Mouse (Mus musculus): ENCODE measurements around the gene Ankrd28.

Ankrd28 gene

DNA sequence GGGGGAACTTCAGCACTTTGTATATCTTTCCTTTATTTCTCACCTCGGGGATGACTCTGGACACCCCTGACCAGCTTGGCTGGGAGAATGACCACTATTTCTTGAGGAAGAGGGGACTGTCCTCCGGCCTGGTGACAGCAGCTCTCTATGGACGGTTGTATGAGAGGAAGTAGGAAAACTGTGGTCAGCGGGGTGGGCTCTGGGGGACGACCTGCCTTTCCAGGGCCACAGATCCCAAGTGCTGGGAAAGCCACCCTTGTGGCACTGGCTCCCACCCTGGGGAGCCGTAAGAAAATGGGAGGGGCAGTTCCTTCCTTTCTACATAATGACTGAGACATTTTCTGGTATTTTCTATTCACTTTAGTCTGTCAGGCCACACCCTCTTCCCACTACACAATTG, 162.7 kb downstream of the Ankrd28 start:
- in situ Hi-C loops (cut with MseI, MboI) = loop anchor here in 1 of 2 experiments (25.0 kb wide), 2 partner anchors 270 to 395 kb away; no protein-coding TSS in a partner anchor

DNA sequence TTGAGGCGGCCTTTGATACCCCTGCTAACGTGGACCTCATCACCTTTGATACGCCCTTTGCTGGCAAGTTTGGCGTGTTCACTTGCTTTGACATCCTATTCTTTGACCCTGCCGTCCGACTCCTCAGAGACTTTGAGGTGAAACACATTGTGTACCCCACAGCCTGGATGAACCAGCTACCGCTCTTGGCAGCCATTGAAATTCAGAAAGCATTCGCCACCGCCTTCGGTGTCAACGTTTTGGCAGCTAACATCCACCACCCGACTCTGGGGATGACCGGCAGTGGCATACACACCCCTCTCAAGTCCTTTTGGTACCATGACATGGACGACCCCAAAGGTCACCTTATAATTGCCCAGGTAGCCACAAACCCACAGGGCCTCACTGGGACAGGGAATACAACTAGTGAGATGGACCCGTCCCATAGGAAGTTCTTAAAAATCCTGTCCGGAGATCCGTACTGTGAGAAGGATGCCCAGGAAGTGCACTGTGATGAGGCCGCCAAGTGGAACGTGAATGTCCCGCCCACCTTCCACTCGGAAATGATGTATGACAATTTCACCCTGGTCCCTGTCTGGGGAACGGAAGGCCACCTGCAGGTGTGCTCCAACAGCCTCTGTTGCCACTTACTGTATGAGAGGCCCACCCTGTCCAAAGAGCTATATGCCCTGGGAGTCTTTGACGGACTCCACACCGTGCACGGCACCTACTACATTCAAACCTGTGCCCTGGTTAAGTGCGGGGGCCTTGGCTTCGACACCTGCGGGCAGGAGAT, 163.3 kb downstream of the Ankrd28 start:
- in situ Hi-C loops (cut with MseI, MboI) = loop anchor here in 1 of 2 experiments (25.0 kb wide), 2 partner anchors 270 to 395 kb away; no protein-coding TSS in a partner anchor

DNA sequence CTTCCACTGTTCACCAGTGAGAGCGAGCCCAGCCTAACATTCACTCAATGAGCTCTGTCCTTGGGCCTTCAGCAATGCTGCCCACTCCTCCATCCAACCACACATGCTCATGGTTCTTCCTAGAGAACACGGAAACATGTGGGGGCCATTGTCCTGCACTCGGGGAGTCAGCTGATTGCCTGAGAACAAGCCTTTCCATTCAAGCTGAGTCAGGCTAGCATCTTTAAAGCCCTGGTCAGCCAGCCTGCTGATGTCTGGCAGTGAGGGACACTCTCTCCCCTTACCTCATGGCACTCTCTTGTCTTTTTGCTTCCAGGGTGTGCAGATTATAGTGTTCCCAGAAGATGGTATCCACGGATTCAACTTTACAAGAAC, 164.9 kb downstream of the Ankrd28 start:
- in situ Hi-C loops (cut with MseI, MboI) = loop anchor here in 1 of 2 experiments (25.0 kb wide), 2 partner anchors 272 to 397 kb away; no protein-coding TSS in a partner anchor

DNA sequence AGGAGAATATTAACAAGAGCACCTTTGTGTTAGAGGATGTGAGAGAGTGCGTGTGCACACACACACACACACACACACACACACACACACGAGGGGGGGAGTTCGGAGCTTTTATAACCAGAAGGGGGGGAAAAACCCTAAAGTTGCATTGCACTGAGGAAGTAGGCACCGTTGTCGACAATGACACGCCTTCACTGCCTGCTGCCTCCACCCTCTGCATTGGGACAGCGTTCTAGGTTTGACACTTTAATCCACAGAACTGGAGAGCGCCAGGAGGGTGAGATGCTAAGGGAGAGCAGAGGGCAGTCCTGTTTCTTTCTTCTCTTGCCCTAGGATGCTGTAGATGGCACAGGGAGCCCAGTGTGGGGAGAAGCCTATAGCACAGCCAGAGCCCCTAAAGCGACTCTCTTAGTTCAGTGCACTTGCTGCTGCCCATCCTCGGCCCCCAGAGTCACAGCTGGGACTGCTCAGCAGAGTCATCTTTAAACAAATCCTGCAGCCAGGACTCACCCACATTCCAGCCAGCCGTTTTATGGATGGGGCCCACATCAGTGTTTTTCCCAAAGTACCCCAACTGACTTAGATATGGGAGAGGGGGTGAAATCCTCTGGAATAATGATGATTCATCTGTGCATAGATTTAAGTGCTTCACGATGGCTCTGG, 165.4 kb downstream of the Ankrd28 start:
- in situ Hi-C loops (cut with MseI, MboI) = loop anchor here in 1 of 2 experiments (25.0 kb wide), 2 partner anchors 272 to 397 kb away; no protein-coding TSS in a partner anchor

DNA sequence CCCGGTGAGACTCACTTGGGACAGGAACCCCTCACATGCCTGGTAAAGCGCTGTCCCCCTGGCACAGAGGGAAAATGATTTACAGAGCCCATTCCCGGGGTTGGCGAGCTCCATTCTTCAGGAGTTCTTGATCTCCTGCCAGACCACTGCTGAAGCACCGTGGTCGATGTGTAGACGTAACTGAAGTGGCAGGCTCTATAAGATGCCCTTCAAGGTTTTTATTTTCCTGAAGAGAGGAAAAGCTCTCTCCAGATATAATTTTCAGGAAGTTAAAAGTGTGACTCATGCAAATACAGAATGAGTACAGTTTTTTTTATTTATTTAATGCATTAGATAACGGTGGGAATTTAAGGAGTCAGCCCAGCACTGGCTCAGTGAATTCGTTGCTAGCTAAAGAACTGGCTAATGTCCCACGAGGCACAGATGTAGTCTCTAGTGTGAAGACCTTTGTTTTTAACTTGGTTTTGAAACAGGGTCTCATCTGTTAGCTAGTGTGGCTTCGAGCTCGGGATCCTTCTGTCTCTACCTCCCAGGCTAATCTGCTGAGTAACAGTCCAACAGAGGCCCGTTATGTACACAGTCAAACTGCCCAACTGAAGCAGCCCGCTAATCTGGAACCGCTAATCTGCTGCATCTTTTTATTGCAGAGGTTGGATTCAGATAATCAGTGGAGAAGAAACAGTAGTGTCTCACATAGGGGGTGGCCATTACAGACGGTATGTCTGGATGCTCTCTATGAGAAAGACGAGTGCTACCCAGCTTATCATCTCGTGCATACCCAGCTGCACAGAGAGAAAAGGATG, 166.2 kb downstream of the Ankrd28 start:
- in situ Hi-C loops (cut with MseI, MboI) = loop anchor here in 1 of 2 experiments (25.0 kb wide), 2 partner anchors 273 to 398 kb away; no protein-coding TSS in a partner anchor

DNA sequence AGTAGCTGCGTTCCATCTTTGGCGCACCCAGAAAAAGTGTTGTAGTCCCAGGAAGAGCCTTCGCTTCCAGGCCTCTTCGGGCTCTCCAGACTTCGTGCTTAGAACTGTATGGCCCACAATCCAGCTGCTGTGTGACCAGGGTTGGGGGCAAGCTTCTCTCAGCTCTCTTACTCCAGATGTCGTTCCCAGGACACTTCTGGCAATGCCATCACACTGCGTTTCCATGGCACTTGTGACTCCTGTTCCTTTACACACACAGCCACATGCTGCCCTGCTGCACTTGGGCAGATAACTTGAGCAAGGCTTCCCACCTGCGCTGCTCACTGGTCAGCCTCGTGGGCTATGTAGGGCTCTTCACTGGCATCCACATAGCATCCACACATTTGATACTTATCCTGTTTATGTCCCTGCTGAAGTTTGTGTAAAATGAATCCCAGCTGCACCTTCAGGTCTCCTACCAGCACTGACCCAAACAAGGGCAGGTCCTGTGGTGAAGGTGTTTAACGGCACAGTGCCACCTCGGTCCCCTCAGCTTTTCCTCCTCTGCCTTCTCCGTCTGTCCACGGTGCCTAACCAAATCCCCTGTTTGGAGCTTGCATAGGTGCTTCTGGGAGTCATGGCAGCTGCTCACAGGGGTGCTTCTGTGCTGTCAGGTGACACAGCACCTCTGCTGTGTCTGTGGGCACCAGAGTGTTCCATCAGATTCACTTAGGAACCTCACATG, 166.9 kb downstream of the Ankrd28 start:
- in situ Hi-C loops (cut with MseI, MboI) = loop anchor here in 1 of 2 experiments (25.0 kb wide), 2 partner anchors 274 to 399 kb away; no protein-coding TSS in a partner anchor

DNA sequence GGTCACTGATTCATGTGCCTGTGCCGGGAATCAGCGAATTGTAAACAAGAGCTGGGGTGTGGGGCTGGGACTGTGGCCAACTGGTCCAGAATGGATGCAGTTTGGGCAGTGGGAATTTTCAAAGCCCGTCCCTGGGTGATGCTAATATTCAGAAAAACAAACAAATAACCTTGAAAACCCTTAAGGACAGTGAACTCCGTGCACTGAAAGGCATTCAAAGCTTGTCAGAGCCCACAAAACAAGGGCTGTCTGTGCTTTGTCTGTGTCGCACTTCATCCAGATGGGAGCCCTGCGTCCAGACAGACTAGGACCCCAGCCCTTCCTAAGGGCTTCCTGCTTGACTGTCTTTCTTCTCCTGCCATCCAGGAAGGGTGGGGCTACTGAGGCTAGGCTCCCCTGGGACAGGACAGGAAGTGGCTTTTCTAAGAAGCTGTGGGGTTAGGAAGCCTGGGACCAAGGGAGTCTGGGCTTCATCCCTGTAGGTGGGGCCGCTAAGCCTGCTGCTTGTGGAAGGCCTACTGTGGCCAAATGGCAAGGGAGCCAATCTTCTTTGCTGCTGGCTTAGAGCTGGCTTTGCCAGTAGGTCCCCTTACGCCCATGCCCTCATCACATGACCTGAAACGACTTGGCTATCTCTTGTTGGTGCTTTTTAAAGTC, 167.8 kb downstream of the Ankrd28 start:
- in situ Hi-C loops (cut with MseI, MboI) = loop anchor here in 1 of 2 experiments (25.0 kb wide), 2 partner anchors 275 to 400 kb away; no protein-coding TSS in a partner anchor

DNA sequence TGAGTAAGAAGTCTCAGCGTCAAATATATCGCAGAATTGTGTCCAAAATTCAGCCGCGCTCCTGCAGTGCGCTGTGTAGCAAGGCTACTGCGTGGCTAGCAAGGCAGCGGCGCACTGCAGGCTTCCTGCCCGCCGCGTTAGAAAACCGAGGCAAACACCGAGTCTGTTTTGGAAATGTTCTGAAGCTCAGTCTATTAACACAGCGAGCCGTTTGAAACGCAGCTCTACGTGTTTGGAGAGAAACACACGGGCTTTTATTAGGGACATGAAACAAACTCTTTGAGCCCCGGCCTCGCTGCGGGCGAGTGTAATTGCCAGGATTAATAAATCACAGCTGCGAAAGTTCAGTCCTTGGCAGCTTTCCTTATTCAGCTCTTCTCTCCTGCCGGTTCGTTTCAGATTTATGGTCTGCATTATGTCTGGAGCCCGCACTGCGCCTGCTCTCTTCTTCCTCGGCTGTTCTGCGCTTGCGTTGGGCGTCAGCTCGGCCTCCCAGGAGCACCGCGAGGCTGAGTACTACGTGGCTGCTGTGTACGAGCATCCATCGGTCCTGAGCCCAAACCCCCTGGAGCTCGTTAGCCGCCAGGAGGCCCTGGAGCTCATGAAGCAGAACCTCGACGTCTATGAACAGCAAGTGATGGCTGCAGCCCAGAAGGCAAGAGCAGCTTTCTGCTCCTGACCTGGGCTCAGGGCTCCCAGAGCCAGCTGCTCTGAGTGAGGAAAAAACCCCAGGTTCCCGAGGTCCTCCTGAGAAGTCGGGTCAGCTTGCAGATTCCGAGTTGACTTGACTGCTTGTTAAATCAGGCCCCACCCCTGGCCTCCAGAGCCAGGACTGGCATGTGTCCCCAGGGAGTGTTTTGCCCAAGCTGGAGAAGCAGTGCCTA, 168.5 kb downstream of the Ankrd28 start:
- in situ Hi-C loops (cut with MseI, MboI) = loop anchor here in 1 of 2 experiments (25.0 kb wide), 2 partner anchors 275 to 400 kb away; no protein-coding TSS in a partner anchor

DNA sequence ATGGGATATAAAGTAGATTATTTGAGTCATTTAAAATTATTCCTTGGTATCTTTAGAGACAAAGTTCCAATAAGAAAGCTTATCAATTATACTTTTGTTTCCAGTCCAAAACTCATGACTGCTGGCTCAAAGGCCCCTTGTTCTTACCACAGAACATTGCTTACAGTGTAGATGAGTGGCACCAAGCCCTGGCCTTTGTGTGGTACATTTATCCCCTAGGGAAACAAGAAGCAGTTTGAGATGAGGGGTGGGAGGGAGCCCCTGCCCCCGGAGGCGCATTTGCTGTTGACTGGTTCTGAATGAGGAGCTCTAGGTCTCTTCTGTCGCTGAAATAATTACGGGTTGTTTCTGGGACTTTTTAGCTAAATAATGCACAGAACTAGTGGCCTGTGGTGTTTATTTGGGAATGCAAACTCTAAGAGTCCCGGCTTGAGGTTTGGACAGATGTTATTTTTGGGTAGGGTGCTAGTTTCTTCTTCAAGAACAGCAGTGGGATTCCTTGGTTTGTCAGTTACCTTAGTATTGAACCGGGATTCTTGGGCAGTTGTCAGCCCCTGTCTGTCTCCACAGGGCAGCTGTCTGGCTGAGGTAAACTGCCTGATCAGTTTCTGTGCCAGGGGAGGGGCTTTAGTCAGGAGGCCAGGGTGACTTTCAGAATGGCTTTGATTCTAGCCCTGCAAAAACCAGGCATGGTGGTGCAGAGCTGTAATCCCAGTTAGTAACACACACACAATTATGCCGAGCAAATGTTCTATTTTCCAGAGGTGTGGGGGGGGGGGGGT, 169.9 kb downstream of the Ankrd28 start:
- in situ Hi-C loops (cut with MseI, MboI) = loop anchor here in 1 of 2 experiments (25.0 kb wide), 2 partner anchors 277 to 402 kb away; no protein-coding TSS in a partner anchor

DNA sequence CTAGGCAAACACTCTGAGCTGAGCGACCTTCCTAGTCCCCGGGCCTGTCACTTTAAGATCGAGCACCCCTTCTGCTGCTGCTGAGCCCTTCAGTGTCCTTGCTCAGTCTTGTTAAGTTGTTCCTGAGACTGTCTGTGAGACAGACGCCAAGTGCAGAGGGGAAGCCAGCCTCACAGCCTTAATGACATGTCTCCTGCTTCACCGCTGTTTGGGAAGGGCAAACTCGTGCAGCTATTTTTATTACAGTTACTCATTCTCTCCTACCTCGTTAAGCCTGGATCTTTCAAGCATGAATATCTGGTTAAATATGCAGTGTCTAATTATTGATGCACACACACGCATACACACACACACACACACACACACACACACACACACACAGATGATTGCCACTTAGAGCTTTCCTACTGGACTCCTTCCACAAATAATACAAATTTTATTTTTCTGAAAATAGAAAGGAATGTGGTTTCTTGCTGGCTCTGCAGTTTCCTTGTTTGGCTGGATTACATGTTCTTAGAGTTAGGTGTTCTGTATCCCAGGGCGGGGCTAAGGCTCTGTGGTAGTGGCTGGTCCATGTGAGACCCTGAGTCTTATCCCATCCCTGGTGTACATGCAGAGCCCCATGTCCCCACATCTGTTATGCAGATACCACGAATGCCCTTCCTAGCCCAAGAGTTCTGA, 170.8 kb downstream of the Ankrd28 start:
- in situ Hi-C loops (cut with MseI, MboI) = loop anchor here in 1 of 2 experiments (5.0 to 25.0 kb wide), 3 partner anchors 133 to 403 kb away; no protein-coding TSS in a partner anchor

DNA sequence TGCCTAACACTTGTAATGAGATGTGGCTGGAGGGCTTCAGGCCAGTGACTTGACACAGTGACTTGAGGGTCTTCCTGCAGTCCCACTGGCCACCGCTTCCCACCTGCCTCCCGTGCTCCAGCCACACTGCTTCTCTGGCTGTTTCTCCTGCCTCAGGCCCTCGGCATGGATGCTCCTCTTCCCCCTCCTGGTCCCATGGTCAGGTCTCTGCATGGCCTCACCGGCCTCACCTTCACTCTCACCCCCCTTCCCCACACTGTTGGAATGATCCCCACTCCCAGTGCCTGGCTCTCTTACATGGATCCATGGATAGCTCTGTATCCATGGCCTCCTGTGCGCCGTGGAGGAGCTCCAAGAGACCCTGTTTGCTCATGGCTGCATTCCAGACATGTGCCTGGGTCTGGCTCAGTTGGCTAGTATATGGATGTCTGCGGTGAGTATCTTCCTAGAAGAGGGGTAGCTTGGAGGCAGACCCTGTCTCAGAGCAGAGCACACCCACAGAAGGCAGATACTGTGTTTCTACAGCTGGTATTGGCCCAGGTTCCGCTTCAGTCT, 172.2 kb downstream of the Ankrd28 start:
- in situ Hi-C loops (cut with MseI, MboI) = loop anchor here in 1 of 2 experiments (5.0 to 25.0 kb wide), 3 partner anchors 134 to 404 kb away; no protein-coding TSS in a partner anchor

DNA sequence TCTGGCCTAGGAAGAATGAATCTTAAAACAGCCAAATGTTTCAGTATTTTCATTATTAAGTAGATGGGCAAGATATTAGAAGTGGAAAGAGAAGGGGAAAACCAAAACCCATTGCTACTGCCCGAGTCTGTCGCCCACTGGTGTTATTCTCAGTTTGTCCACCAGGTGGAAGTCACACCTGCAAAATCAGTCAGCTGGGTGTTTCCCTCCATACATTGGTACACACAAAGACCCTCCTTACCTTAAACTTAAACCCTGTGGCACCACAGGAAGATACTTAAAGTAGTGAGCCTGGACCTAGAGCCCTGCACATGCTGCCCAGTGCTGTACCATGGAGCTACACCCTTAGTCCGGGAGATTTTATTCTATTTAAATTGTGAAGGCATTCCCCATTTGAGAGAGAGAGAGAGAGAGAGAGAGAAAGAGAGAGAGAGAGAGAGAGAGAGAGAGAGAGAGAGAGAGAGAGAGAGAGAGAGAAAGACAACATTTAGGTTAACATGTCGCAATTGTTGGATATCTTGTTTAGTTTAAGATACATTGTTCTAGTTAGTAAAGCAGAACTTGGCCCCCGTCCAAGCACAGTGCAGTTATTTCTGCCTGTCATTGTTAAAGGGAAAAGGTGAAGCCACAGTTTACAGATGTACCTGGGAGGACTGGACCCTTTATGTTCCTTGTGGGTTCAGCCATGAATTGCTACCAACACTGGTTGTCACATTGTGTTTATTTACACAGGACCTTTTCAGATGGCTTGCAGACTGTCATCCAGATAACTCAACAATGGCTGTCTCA, 173.4 kb downstream of the Ankrd28 start:
- in situ Hi-C loops (cut with MseI, MboI) = loop anchor here in 1 of 2 experiments (5.0 to 25.0 kb wide), 3 partner anchors 135 to 405 kb away; no protein-coding TSS in a partner anchor

DNA sequence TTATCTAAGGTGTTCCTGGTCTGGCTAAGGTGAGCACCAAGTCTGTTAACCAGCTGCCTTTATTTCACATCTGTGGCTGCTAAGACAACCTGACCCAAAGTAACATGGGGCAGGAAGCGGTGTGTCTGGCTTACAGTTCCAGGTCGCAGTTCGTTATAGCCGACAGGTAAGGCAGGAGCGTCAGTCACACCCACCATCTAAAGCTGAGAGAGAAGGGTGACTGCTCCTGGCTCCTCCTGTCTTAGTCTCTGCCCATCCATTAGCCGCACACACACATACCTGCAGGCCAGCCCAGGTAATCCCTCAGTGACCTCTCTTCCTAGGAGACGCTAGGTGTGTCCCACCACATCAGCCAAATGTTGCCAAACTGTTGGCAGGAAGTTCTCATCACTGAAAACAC, 174.1 kb downstream of the Ankrd28 start:
- in situ Hi-C loops (cut with MseI, MboI) = loop anchor here in 1 of 2 experiments (5.0 to 25.0 kb wide), 3 partner anchors 136 to 406 kb away; no protein-coding TSS in a partner anchor

DNA sequence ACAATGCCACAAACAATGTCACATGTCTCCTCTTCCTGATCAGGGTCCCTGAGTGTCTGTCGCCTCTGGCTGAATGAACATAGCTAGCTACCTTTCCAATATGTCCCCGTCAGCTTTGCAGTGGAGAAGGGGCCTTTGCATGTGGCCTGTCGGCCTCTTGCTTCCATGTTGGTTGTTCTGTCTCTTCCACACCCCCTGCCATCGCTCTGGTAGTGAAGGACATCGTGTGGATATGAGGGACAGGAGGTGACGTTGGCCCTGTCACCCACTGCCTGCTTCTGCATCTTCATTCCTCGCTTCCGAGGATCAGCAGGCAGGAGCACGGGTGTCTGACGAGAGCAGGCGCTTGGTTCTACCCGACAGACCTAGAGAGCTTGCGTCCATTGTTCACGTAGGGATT, 175.0 kb downstream of the Ankrd28 start:
- in situ Hi-C loops (cut with MseI, MboI) = loop anchor here in 1 of 2 experiments (5.0 to 25.0 kb wide), 3 partner anchors 137 to 407 kb away; no protein-coding TSS in a partner anchor

DNA sequence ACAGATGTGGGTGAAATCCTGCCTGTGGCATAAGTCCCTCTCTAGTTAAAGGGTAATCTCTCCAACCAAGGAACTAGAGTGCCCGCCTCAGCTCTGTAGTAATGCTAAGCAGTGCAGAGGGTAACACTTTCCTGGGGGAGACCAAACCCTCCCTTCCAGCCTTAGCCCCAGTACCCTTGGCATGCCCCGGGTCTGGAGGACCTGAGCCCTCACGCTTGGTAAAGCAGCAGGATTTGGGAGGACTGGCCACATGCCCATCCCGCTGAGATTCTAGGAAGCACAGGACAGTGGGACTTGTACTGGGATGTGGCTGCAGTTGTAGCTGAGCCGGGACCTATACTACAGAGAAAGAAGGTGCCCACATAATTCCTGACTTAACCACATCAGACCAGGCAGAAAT, 175.6 kb downstream of the Ankrd28 start:
- in situ Hi-C loops (cut with MseI, MboI) = loop anchor here (5.0 to 25.0 kb wide), 4 partner anchors 132 to 407 kb away; no protein-coding TSS in a partner anchor
